Mouse (Mus musculus): ENCODE data around the gene Ptpn21. TPM values are rescaled to one million over a fixed set of nuclear protein-coding genes. Genes with fewer than 3 reads are reported as not detected.
A peak's percentile ranks its signal among the peaks of the same experiment; 100 is the strongest.

The Ptpn21 gene
- polyA plus RNA-seq, 1 experiment: 10.9 TPM

DNA sequence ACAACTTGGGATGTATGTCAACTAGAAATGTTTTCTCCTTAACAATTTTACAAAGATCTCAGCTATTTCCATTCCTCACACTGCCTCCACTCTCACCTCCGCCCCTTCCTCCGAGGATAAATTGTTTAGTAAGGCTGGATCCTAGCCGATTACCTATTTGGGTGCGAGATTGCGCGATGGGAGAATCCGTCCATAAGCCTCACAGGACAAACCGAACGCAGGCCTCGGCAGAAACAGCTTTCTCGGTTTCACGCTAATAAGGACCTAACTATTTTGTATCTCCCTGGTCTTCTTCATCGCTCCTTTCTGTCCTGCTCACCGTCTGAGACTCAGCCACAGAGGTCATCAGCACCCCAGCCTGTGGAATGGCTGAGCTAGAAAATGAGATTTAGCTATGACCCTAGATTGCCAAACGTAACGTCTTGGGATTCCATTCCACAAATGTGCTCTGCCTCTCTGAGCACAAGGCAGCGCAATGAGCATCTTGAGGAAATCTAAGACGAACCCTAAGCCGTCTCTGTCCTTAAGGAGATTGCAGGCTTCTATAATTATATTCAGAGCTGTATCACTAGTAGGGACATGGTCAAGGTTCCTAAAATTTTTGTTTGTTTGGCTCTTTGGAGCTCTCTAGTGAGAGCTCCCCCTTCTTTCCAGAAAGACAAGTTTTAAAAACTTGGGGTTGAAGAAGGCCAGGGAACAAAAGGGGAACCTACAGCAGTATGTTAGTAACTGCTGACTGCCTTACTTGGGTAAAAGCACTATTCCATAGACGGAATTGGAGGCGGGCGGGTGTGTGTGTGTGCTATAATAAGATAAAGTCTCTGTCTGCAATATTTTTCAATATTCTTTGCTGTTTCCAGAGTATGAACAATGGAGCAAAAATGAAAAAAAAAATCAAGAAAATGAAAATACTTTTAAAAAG, 2.1 kb downstream of the Ptpn21 start:
- Histone ChIP-seq H3K27ac (ENCODE audit: control insufficient read depth, insufficient read depth, low read depth, low read length) (peak overlapping the region; percentile 47), H3K4me1 (ENCODE audit: control insufficient read depth, insufficient read depth, low read length) (peaks cover 19% of the 10 kb centered on the region), H3K27me3 (ENCODE audit: control insufficient read depth, insufficient read depth, low read length) (no peaks in the 10 kb centered on the region), H3K36me3 (ENCODE audit: control insufficient read depth, insufficient read depth, low read length) (no peaks in the 10 kb centered on the region), H3K4me3 (ENCODE audit: control insufficient read depth, low read depth, low read length) (peak overlapping the region; percentile 98)
- TF ChIP-seq POLR2A (IDR thresholded peaks at IDR 0.05; ENCODE audit: control insufficient read depth, low read depth, low read length) (no peak), CTCF (IDR thresholded peaks at IDR 0.05; ENCODE audit: control insufficient read depth, insufficient read depth, insufficient replicate concordance, low read depth, low read length) (no peak)

DNA sequence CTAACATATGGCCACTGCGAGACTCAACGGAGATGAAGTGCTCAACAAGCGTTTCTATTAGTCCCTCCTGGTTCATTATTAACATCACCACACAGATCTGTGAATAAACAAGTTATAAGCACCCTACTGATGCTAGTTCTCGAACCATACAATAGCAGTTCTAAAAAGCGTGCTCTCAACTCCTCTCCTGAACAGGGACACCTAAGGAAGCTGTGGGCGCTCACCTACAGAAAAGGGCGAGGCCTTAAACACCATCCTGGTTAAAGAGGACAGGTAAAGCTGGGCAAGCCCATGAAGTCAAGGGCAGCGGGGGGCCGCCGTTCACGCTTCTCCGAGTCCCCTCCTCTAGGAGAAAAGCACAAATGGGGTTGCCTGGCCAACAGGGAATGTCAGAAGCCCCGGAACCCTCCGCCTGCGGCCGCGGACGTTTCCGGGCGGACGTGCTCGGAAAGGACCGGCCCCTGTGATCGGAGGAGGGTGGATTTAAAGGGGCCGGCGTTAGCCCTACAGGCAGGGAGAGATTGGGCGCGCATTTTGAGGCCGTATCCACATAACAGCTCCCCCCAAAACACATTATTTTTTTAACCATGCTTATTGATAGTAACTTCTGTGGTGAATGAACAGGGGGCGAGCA, 2.8 kb downstream of the Ptpn21 start:
- peak overlapping the region; percentile 98 for H3K4me3 ChIP-seq (ENCODE audit: control insufficient read depth, low read depth, low read length)
- TF ChIP-seq CTCF (IDR thresholded peaks at IDR 0.05; ENCODE audit: control insufficient read depth, insufficient read depth, insufficient replicate concordance, low read depth, low read length) (no peak), POLR2A (IDR thresholded peaks at IDR 0.05; ENCODE audit: control insufficient read depth, low read depth, low read length) (peak; percentile 50)
- H3K27ac ChIP-seq (ENCODE audit: control insufficient read depth, insufficient read depth, low read depth, low read length): peak overlapping the region; percentile 80; the same call in 1 of the 2 replicates
- H3K27me3 ChIP-seq (ENCODE audit: control insufficient read depth, insufficient read depth, low read length): no peaks in the 10 kb centered on the region
- H3K36me3 ChIP-seq (ENCODE audit: control insufficient read depth, insufficient read depth, low read length): no peaks in the 10 kb centered on the region
- H3K4me1 ChIP-seq (ENCODE audit: control insufficient read depth, insufficient read depth, low read length): peaks cover 19% of the 10 kb centered on the region

DNA sequence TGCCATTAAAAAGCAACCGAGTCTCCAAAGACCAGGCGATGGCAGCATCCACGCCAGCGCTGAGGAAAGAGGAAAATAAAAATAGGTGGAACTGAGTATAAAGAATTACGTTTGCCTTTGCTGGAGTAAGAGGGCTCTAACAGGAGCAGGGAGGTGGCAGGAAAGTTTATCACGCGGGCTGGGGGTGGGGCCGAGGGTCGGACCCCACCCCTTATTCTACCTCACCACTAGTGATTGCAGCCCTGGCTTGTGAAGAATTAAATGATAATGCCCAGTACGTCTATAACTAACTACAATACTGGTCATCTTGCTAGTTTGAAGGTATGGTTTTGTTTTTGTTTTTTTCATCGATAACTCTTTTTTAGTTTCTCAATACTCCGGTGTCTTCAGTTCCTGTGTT, 3.4 kb downstream of the Ptpn21 start:
- Histone ChIP-seq H3K36me3 (ENCODE audit: control insufficient read depth, insufficient read depth, low read length) (no peaks in the 10 kb centered on the region), H3K4me1 (ENCODE audit: control insufficient read depth, insufficient read depth, low read length) (peaks cover 19% of the 10 kb centered on the region), H3K27ac (ENCODE audit: control insufficient read depth, insufficient read depth, low read depth, low read length) (no peak overlapping the region; the same call in 1 of the 2 replicates), H3K4me3 (ENCODE audit: control insufficient read depth, low read depth, low read length) (peak overlapping the region; percentile 98), H3K27me3 (ENCODE audit: control insufficient read depth, insufficient read depth, low read length) (no peaks in the 10 kb centered on the region)
- TF ChIP-seq POLR2A (IDR thresholded peaks at IDR 0.05; ENCODE audit: control insufficient read depth, low read depth, low read length) (no peak), CTCF (IDR thresholded peaks at IDR 0.05; ENCODE audit: control insufficient read depth, insufficient read depth, insufficient replicate concordance, low read depth, low read length) (no peak)

DNA sequence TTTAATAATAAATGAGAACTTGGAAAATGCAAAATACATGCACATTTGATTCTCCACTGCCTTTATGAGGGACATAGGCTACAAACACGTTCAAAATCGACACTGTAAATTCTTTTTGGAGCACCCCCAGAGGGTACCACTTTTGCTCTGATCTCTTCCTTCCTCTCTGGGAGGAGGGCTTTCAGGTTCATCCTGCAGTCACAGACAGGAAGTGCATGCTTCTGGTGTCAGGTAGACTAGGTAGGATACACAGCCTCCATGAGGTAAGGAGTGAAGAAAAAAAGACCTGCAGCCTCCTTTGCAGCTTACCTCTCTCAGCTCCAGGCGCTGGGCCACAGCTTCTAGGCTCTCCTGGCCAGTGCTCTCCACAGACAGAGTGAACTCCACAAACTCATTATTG, 4.0 kb downstream of the Ptpn21 start:
- Histone ChIP-seq H3K27me3 (ENCODE audit: control insufficient read depth, insufficient read depth, low read length) (no peaks in the 10 kb centered on the region), H3K27ac (ENCODE audit: control insufficient read depth, insufficient read depth, low read depth, low read length) (no peak overlapping the region), H3K4me3 (ENCODE audit: control insufficient read depth, low read depth, low read length) (peak overlapping the region; percentile 98), H3K36me3 (ENCODE audit: control insufficient read depth, insufficient read depth, low read length) (no peaks in the 10 kb centered on the region), H3K4me1 (ENCODE audit: control insufficient read depth, insufficient read depth, low read length) (peaks cover 17% of the 10 kb centered on the region)
- TF ChIP-seq CTCF (IDR thresholded peaks at IDR 0.05; ENCODE audit: control insufficient read depth, insufficient read depth, insufficient replicate concordance, low read depth, low read length) (no peak), POLR2A (IDR thresholded peaks at IDR 0.05; ENCODE audit: control insufficient read depth, low read depth, low read length) (no peak)

DNA sequence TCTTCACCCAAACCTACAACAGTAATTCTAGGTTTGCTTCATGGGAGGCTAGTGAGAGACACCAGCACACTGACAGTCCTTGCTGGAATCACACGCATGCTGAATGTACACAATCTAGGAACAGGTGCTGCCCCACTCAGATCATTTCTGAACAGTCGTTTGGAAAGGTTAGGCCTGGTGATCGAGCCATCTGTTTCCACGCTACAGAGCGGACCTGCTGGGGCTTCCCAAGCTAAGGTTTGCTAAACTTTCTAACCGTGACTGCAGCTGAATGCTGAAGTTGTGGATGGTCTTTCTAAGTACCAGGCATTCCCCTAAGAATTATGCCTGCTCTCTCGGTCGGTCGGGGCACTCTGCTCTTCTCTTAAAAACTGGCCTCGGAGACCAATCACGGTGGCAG, 6.5 kb downstream of the Ptpn21 start:
- peaks cover 11% of the 10 kb centered on the region for H3K4me1 ChIP-seq (ENCODE audit: control insufficient read depth, insufficient read depth, low read length)
- TF ChIP-seq POLR2A (IDR thresholded peaks at IDR 0.05; ENCODE audit: control insufficient read depth, low read depth, low read length) (no peak), CTCF (IDR thresholded peaks at IDR 0.05; ENCODE audit: control insufficient read depth, insufficient read depth, insufficient replicate concordance, low read depth, low read length) (no peak)

DNA sequence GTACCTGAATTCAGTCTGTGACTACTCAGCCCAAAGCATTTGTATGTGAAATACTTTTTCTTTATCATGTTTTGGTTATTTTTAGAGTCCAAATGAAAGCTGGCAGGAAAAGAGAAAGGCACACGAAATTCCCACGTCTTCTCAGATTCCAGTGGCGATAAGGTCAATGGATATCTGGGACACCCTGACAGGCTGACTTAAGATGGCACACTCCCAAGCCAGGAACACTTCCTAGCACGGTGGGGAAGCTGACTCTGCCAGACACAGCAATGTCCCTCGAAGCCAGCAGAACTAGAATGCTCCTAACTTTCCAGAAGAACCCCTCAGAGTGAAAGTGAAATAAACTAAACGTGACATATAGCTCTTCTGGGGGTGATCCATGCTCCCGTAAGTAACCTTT, 10.0 kb downstream of the Ptpn21 start:
- no peak overlapping the region for H3K27ac ChIP-seq (ENCODE audit: control insufficient read depth, insufficient read depth, low read depth, low read length)
- no peaks in the 10 kb centered on the region; the same call in 1 of the 2 replicates for H3K36me3 ChIP-seq (ENCODE audit: control insufficient read depth, insufficient read depth, low read length)
- H3K4me1 ChIP-seq (ENCODE audit: control insufficient read depth, insufficient read depth, low read length): no peaks in the 10 kb centered on the region; the same call in 1 of the 2 replicates

More for the DNA sequence above, 6.5 kb downstream of the Ptpn21 start:
- H3K27me3 ChIP-seq (ENCODE audit: control insufficient read depth, insufficient read depth, low read length): no peaks in the 10 kb centered on the region
- no peak overlapping the region for H3K27ac ChIP-seq (ENCODE audit: control insufficient read depth, insufficient read depth, low read depth, low read length)
- no peak overlapping the region for H3K4me3 ChIP-seq (ENCODE audit: control insufficient read depth, low read depth, low read length)
- no peaks in the 10 kb centered on the region; the same call in 1 of the 2 replicates for H3K36me3 ChIP-seq (ENCODE audit: control insufficient read depth, insufficient read depth, low read length)

DNA sequence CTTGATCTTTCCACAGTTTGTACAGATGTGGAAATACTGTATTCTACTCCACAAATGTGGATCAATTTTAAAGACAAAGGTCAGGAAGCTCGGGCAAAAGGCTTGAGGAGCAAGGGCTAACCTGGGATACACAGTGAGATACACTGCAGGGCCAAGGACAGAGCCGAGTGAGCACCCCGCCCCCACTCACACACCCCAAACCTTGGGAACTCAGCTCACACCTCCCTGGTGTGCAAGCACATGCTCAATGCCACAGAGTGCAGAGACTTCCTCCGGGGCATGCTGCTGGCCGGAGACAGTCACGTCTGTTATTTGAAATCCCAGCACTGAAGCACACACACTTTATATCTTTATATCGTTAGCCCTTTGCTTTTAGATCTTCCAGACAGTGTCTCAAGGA, 11.1 kb downstream of the Ptpn21 start:
- no peak overlapping the region for H3K4me3 ChIP-seq (ENCODE audit: control insufficient read depth, low read depth, low read length)
- no peaks in the 10 kb centered on the region; the same call in 1 of the 2 replicates for H3K4me1 ChIP-seq (ENCODE audit: control insufficient read depth, insufficient read depth, low read length)
- no peak for TF ChIP-seq CTCF (IDR thresholded peaks at IDR 0.05; ENCODE audit: control insufficient read depth, insufficient read depth, insufficient replicate concordance, low read depth, low read length)
- no peak for TF ChIP-seq POLR2A (IDR thresholded peaks at IDR 0.05; ENCODE audit: control insufficient read depth, low read depth, low read length)
- no peaks in the 10 kb centered on the region for H3K27me3 ChIP-seq (ENCODE audit: control insufficient read depth, insufficient read depth, low read length)
- H3K36me3 ChIP-seq (ENCODE audit: control insufficient read depth, insufficient read depth, low read length): no peaks in the 10 kb centered on the region; the same call in 1 of the 2 replicates
- no peak overlapping the region for H3K27ac ChIP-seq (ENCODE audit: control insufficient read depth, insufficient read depth, low read depth, low read length)

More for the DNA sequence above, 10.0 kb downstream of the Ptpn21 start:
- TF ChIP-seq POLR2A (IDR thresholded peaks at IDR 0.05; ENCODE audit: control insufficient read depth, low read depth, low read length): no peak
- no peak for TF ChIP-seq CTCF (IDR thresholded peaks at IDR 0.05; ENCODE audit: control insufficient read depth, insufficient read depth, insufficient replicate concordance, low read depth, low read length)
- Histone ChIP-seq H3K4me3 (ENCODE audit: control insufficient read depth, low read depth, low read length) (no peak overlapping the region), H3K27me3 (ENCODE audit: control insufficient read depth, insufficient read depth, low read length) (no peaks in the 10 kb centered on the region)
